Mouse (Mus musculus) c-Kit-negative CD71-positive TER-119-positive erythroid progenitor cells, embryonic 14.5 days (primary cell): ENCODE measurements around the gene Lama5.

Source experiments
- DNase-seq: peaks from one replicate; pipeline ENCODE4 v3.0.0-alpha.2; 2013; ENCODE audit warnings: low read depth, low spot score

Gene Lama5

DNA sequence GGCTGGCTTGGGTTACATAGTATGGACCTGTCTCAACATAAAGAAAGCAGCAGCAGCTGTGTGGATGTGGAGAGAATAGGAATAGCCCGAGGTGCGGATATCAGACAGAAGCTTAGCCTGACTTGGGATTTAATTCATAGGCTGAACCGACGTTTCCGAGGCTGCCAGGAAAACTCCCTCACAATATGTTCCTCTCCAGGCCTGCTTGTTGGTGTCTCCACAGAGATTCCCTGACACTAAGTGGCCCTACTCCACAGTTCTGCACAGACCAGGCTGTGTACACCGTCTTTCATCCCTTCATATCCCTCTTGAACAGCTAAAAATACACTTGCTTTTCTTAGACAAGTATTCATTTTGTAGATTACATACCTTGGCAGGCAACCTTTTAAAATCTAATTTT, 78.3 kb downstream of the Lama5 start:
- DNase-seq: no peak

DNA sequence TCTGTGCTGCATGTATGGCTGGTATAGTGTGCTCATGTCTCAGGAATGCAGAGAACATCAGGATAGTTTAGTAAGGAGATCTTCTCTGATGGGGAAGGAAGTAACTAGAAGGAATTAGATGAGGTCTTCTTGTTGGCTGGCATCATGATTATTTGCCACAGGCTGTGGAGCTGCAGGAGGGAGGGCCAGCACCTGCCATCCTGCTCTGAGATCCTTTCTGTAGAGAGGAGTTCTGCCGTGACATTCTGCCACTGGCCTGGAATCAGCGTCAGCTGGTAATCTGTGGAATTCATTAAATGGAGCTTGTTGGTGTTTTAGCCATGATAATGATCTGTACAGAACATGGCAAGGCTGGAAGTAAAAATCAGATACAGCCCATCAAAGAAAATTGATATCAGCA, 79.6 kb downstream of the Lama5 start:
- DNase-seq: no peak

DNA sequence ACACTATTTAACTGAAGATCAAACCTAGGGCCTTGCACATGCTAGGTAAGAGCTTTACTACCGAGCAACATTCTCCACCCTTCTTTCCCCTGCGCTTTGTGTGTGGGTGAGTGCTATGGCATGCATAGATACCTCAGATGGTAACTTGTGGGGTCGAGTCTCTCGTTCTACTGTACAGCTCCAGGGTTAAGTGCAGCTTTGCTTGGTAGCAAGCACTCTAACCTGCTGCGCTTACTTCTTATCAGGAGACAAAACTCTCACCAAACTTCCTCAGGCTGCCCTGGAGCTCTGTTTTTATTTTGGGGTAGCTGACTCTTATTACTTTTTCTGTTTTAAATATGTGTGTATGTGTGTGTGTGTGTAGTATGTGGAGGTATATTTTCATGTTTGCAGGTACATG, 90.2 kb downstream of the Lama5 start:
- no peak for DNase-seq

DNA sequence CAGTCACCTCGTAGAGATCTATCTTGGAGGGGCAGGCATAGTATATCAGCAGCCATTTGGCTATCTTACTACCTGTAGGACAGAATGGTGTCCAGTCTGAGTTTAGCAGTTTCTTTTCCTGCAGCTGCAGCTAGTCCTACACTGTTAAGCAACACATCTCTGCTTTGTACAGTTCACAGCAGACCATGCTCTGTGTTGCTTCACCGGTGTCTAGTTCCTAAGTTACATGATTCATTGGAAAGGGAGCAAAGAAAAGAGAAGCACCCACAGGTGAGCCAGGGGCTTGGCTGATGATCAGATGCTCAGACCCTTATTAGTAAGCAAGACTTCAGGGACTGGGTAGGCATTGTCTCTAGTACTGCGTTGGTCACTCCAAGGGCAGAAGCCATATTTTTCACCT, 91.7 kb downstream of the Lama5 start:
- no peak for DNase-seq

DNA sequence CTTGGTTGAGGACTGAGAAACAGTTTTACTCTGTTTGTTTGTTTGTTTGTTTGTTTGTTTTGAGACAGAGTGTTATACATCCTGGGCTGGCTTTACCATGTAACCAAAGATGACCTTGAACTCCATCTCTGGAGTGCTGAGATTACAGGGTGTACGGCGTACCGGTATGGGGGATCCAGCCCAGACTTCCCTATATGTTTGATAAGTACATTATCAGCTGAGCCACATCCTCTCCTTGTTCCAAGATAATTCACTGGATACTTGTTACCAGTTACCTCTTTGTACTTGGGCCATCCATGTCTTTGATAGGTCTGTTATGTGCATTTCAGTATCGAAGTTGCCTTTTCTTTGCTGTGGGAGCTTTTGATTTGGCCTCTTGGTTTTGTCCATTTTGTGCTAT, 92.4 kb downstream of the Lama5 start:
- no peak for DNase-seq

DNA sequence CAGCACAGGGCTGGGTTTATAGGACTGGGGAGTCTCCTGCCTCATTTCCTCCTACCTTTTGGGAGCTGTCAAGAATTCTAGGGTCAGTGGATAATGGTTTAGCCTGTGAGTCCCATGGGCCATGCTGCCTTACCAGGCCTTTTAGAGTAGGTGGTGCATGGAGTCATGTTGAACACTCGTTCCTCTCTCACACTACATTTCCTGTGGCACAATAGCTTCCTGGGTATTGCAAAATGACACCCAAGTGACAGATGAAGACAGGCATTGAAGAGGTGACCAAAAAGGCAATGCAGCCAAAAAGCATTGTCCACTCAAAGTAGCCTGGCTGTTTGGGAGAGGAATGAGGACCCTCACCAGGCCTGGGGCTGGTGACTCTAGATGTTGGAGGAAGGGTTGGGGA, 98.0 kb downstream of the Lama5 start:
- no peak for DNase-seq
